Mouse (Mus musculus) hindbrain, embryonic 12.5 days (tissue): ENCODE results near the gene Sdk2. TPM values are rescaled to one million over a fixed set of nuclear protein-coding genes. Genes with fewer than 3 reads are reported as not detected.

ENCODE experiments used
- ATAC-seq: fragments of 200-750 bp; cut with Nextera tagmentation; 2 replicates; pipeline ENCODE4 v1.8.0; 2017; ENCODE audit warnings: moderate TSS enrichment; ENCODE audit not compliant: low FRiP score
- H3K27ac ChIP-seq: fragments of 300-500 bp; sonication (generic); 2 replicates; pipeline ENCODE4 v1.5.1; 2016; ENCODE audit warnings: mild to moderate bottlenecking
- H3K27me3 ChIP-seq: fragments of 300-500 bp; sonication (generic); 2 replicates; pipeline ENCODE4 v1.6.1; 2016; ENCODE audit warnings: mild to moderate bottlenecking
- H3K36me3 ChIP-seq: fragments of 300-500 bp; sonication (generic); 2 replicates; pipeline ENCODE4 v1.6.1; 2016; ENCODE audit warnings: mild to moderate bottlenecking
- H3K4me1 ChIP-seq: fragments of 300-500 bp; sonication (generic); 2 replicates; pipeline ENCODE4 v1.6.1; 2016
- H3K4me2 ChIP-seq: fragments of 300-500 bp; sonication (generic); replicated peaks from 2 replicates; pipeline ENCODE4 v1.6.1; 2016; ENCODE audit warnings: mild to moderate bottlenecking
- H3K4me3 ChIP-seq: fragments of 300-500 bp; sonication (generic); 2 replicates; pipeline ENCODE4 v1.5.1; 2016; ENCODE audit warnings: mild to moderate bottlenecking
- H3K9ac ChIP-seq: fragments of 300-500 bp; sonication (generic); 2 replicates; pipeline ENCODE4 v1.6.1; 2016; ENCODE audit warnings: mild to moderate bottlenecking, moderate library complexity
- H3K9me3 ChIP-seq: fragments of 300-500 bp; sonication (generic); replicated peaks from 2 replicates; pipeline ENCODE4 v1.6.1; 2016; ENCODE audit warnings: mild to moderate bottlenecking
- WGBS: fragments of 180-500 bp; shearing (Covaris S2); methylation state at CpG from one replicate; pipeline ENCODE4 v1.1.7; 2016; 5-methylcytosine and 5-hydroxymethylcytosine counted together
- polyA plus RNA-seq: library from polyadenylated mRNA; unstranded; fragments of >200 nt; fragmentation: Nextera tagmentation; extraction: Ambion mirVana; gene quantifications from 2 replicates; pipeline ENCODE4 v1.2.1, GENCODE M21; 2016

Gene Sdk2
- polyA plus RNA-seq, 1 experiment from 2014 or later: 7.1 TPM

- peaks cover 12% of the 10 kb centered on the region for H3K36me3 ChIP-seq
- H3K9ac ChIP-seq: peak overlapping the region; percentile 92
- peak overlapping the region; percentile 65 for H3K4me3 ChIP-seq
- no peaks in the 10 kb centered on the region for H3K9me3 ChIP-seq
- under 1% methylated on average over 67 of the region's 67 CpGs for WGBS
- H3K4me2 ChIP-seq: peak overlapping the region; percentile 78
- peaks cover 58% of the 10 kb centered on the region for H3K4me1 ChIP-seq
- peak overlapping the region; percentile 95 for H3K27ac ChIP-seq
- ATAC-seq: peak; percentile 35
- no peaks in the 10 kb centered on the region for H3K27me3 ChIP-seq
These were observed 316.0 kb downstream of the Sdk2 start for GRCm38 (mm10) chr11:113750571-113751483.

- peak; percentile 55 for ATAC-seq
- Histone ChIP-seq H3K36me3 (peaks cover 12% of the 10 kb centered on the region), H3K4me1 (peaks cover 66% of the 10 kb centered on the region), H3K27me3 (no peaks in the 10 kb centered on the region), H3K27ac (peak overlapping the region; percentile 95), H3K9me3 (no peaks in the 10 kb centered on the region), H3K4me3 (peak overlapping the region; percentile 65), H3K9ac (peak overlapping the region; percentile 92), H3K4me2 (peak overlapping the region; percentile 78)
- WGBS: 0% methylated on average over 9 of the region's 9 CpGs
These were observed 317.0 kb downstream of the Sdk2 start for GRCm38 (mm10) chr11:113749749-113750351.

GRCm38 (mm10) chr11:113748797-113749521 is 317.9 kb downstream of the Sdk2 start:
- Histone ChIP-seq H3K27me3 (no peaks in the 10 kb centered on the region), H3K9ac (peak overlapping the region; percentile 92), H3K27ac (peak overlapping the region; percentile 95), H3K9me3 (no peaks in the 10 kb centered on the region), H3K4me3 (peak overlapping the region; percentile 65), H3K4me2 (peak overlapping the region; percentile 78), H3K36me3 (peaks cover 19% of the 10 kb centered on the region), H3K4me1 (peaks cover 59% of the 10 kb centered on the region)
- ATAC-seq: no peak
- 9% methylated on average over 21 of the region's 21 CpGs for WGBS

- no peak for ATAC-seq
- no peak overlapping the region; the same call in 1 of the 2 replicates for H3K4me3 ChIP-seq
- peaks cover 56% of the 10 kb centered on the region for H3K4me1 ChIP-seq
- no peaks in the 10 kb centered on the region for H3K27me3 ChIP-seq
- peaks cover 28% of the 10 kb centered on the region for H3K36me3 ChIP-seq
- 0 out of 2 replicates have a peak overlapping the region, but pooled peaks have one; percentile 95 for H3K27ac ChIP-seq
- 70% methylated on average over 11 of the region's 11 CpGs for WGBS
- 0 out of 2 replicates have a peak overlapping the region, but pooled peaks have one; percentile 92 for H3K9ac ChIP-seq
- H3K4me2 ChIP-seq: peak overlapping the region; percentile 78
- H3K9me3 ChIP-seq: no peaks in the 10 kb centered on the region
These were observed 319.0 kb downstream of the Sdk2 start for GRCm38 (mm10) chr11:113747725-113748380.

GRCm38 (mm10) chr11:113747056-113747455 is 319.8 kb downstream of the Sdk2 start:
- ATAC-seq: no peak
- Histone ChIP-seq H3K4me3 (no peak overlapping the region), H3K27ac (no peak overlapping the region)

GRCm38 (mm10) chr11:113745961-113746360 is 320.9 kb downstream of the Sdk2 start:
- ATAC-seq: no peak
- Histone ChIP-seq H3K4me1 (peaks cover 53% of the 10 kb centered on the region), H3K4me2 (no peak overlapping the region), H3K27me3 (no peaks in the 10 kb centered on the region), H3K4me3 (no peak overlapping the region), H3K27ac (no peak overlapping the region), H3K36me3 (peaks cover 37% of the 10 kb centered on the region), H3K9me3 (no peaks in the 10 kb centered on the region), H3K9ac (no peak overlapping the region)
- 64% methylated on average over 4 of the region's 4 CpGs for WGBS

More at GRCm38 (mm10) chr11:113747056-113747455, 319.8 kb downstream of the Sdk2 start:
- Histone ChIP-seq H3K4me1 (peaks cover 52% of the 10 kb centered on the region), H3K9me3 (no peaks in the 10 kb centered on the region), H3K36me3 (peaks cover 35% of the 10 kb centered on the region), H3K9ac (no peak overlapping the region), H3K4me2 (peak overlapping the region; percentile 78), H3K27me3 (no peaks in the 10 kb centered on the region)
- WGBS: 72% methylated on average over 16 of the region's 16 CpGs

GRCm38 (mm10) chr11:113742998-113743397 is 323.8 kb downstream of the Sdk2 start:
- Histone ChIP-seq H3K4me3 (no peak overlapping the region), H3K9me3 (no peaks in the 10 kb centered on the region), H3K4me2 (no peak overlapping the region), H3K27ac (no peak overlapping the region), H3K9ac (no peak overlapping the region), H3K27me3 (no peaks in the 10 kb centered on the region), H3K36me3 (peaks cover 45% of the 10 kb centered on the region), H3K4me1 (peaks cover 50% of the 10 kb centered on the region)
- ATAC-seq: no peak
- 88% methylated on average over 1 of the region's 1 CpGs for WGBS

GRCm38 (mm10) chr11:113740100-113740499 is 326.7 kb downstream of the Sdk2 start:
- H3K27ac ChIP-seq: no peak overlapping the region
- no peaks in the 10 kb centered on the region for H3K9me3 ChIP-seq
- peaks cover 50% of the 10 kb centered on the region for H3K4me1 ChIP-seq
- H3K4me2 ChIP-seq: no peak overlapping the region
- WGBS: 90% methylated on average over 7 of the region's 7 CpGs
- H3K27me3 ChIP-seq: no peaks in the 10 kb centered on the region
- no peak overlapping the region for H3K4me3 ChIP-seq
- ATAC-seq: no peak
- H3K36me3 ChIP-seq: peaks cover 38% of the 10 kb centered on the region
- H3K9ac ChIP-seq: no peak overlapping the region

GRCm38 (mm10) chr11:113739213-113739612 is 327.6 kb downstream of the Sdk2 start:
- 0 out of 2 replicates have a peak overlapping the region, but pooled peaks have one; percentile 23 for H3K27ac ChIP-seq
- 88% methylated on average over 8 of the region's 8 CpGs for WGBS
- H3K27me3 ChIP-seq: no peaks in the 10 kb centered on the region
- no peak for ATAC-seq
- peaks cover 34% of the 10 kb centered on the region for H3K36me3 ChIP-seq
- no peaks in the 10 kb centered on the region for H3K9me3 ChIP-seq
- H3K4me2 ChIP-seq: no peak overlapping the region
- peaks cover 57% of the 10 kb centered on the region for H3K4me1 ChIP-seq
- H3K4me3 ChIP-seq: no peak overlapping the region
- no peak overlapping the region for H3K9ac ChIP-seq

- H3K27me3 ChIP-seq: no peaks in the 10 kb centered on the region
- H3K4me3 ChIP-seq: no peak overlapping the region
- H3K4me2 ChIP-seq: no peak overlapping the region
- no peak overlapping the region for H3K9ac ChIP-seq
- H3K9me3 ChIP-seq: no peaks in the 10 kb centered on the region
- 76% methylated on average over 8 of the region's 8 CpGs for WGBS
- no peak overlapping the region for H3K27ac ChIP-seq
- H3K4me1 ChIP-seq: peaks cover 68% of the 10 kb centered on the region
- no peak for ATAC-seq
- peaks cover 23% of the 10 kb centered on the region for H3K36me3 ChIP-seq
These were observed 328.9 kb downstream of the Sdk2 start for GRCm38 (mm10) chr11:113737912-113738311.

GRCm38 (mm10) chr11:113737553-113737854 is 329.3 kb downstream of the Sdk2 start:
- no peak for ATAC-seq
- H3K27ac ChIP-seq: no peak overlapping the region
- 88% methylated on average over 3 of the region's 3 CpGs for WGBS
- no peaks in the 10 kb centered on the region for H3K9me3 ChIP-seq
- H3K4me1 ChIP-seq: peaks cover 72% of the 10 kb centered on the region
- H3K4me3 ChIP-seq: no peak overlapping the region
- H3K36me3 ChIP-seq: peaks cover 19% of the 10 kb centered on the region
- H3K4me2 ChIP-seq: no peak overlapping the region
- H3K27me3 ChIP-seq: no peaks in the 10 kb centered on the region
- H3K9ac ChIP-seq: no peak overlapping the region
